Mouse (Mus musculus) intestine, postnatal 0 days (tissue): ENCODE measurements around the gene Upp2. TPM values are rescaled to one million over a fixed set of nuclear protein-coding genes. Genes with fewer than 3 reads are reported as not detected.

Source experiments
- ATAC-seq: fragments of 200-750 bp; cut with Nextera tagmentation; 2 replicates; pipeline ENCODE4 v1.8.0; 2017; ENCODE audit warnings: mild to moderate bottlenecking, moderate TSS enrichment, moderate library complexity
- H3K27ac ChIP-seq: fragments of 300-500 bp; sonication (generic); 2 replicates; pipeline ENCODE4 v1.5.1; 2014; ENCODE audit warnings: mild to moderate bottlenecking, low read depth, low read length, moderate library complexity
- H3K27me3 ChIP-seq: fragments of 300-500 bp; sonication (generic); replicated peaks from 2 replicates; pipeline ENCODE4 v1.6.1; 2014; ENCODE audit warnings: low read length, mixed read lengths; ENCODE audit not compliant: control insufficient read depth, insufficient read depth
- H3K36me3 ChIP-seq: fragments of 300-500 bp; sonication (generic); 2 replicates; pipeline ENCODE4 v1.6.1; 2014; ENCODE audit warnings: mild to moderate bottlenecking, moderate library complexity; ENCODE audit not compliant: control insufficient read depth, insufficient read depth
- H3K4me1 ChIP-seq: fragments of 300-500 bp; sonication (generic); replicated peaks from 2 replicates; pipeline ENCODE4 v1.6.1; 2014; ENCODE audit warnings: antibody characterized with exemption, low read length, mixed read lengths; ENCODE audit not compliant: control insufficient read depth, insufficient read depth
- H3K4me2 ChIP-seq: fragments of 300-500 bp; sonication (generic); replicated peaks from 2 replicates; pipeline ENCODE4 v1.6.1; 2014; ENCODE audit warnings: low read depth, mild to moderate bottlenecking, moderate library complexity
- H3K4me3 ChIP-seq: fragments of 300-500 bp; sonication (generic); 2 replicates; pipeline ENCODE4 v1.5.1; 2014; ENCODE audit warnings: low read depth, low read length
- H3K9ac ChIP-seq: fragments of 300-500 bp; sonication (generic); 2 replicates; pipeline ENCODE4 v1.6.1; 2014; ENCODE audit warnings: mild to moderate bottlenecking, low read depth, low read length
- H3K9me3 ChIP-seq: fragments of 300-500 bp; sonication (generic); 2 replicates; pipeline ENCODE4 v1.6.1; 2016; ENCODE audit warnings: mixed run types; ENCODE audit not compliant: control insufficient read depth
- CTCF ChIP-seq: sonication (generic); IDR thresholded peaks from 2 replicates; pipeline ENCODE4 v1.5.1; 2016; ENCODE audit warnings: low read depth, mild to moderate bottlenecking, control low read depth, antibody characterized with exemption, moderate library complexity
- WGBS: fragments of 180-500 bp; shearing (Covaris S2); extraction: QIAGEN DNeasy Blood & Tissue Kit; methylation state at CpG from one replicate; pipeline ENCODE4 v1.1.7; 2014; 5-methylcytosine and 5-hydroxymethylcytosine counted together
- polyA plus RNA-seq: library from polyadenylated mRNA; unstranded; fragments of >200 nt; fragmentation: Nextera tagmentation; extraction: Ambion mirVana; gene quantifications from 2 replicates; pipeline ENCODE4 v1.2.1, GENCODE M21; 2015

Gene Upp2
- polyA plus RNA-seq, 1 experiment from 2014 or later = 3.8 TPM

DNA sequence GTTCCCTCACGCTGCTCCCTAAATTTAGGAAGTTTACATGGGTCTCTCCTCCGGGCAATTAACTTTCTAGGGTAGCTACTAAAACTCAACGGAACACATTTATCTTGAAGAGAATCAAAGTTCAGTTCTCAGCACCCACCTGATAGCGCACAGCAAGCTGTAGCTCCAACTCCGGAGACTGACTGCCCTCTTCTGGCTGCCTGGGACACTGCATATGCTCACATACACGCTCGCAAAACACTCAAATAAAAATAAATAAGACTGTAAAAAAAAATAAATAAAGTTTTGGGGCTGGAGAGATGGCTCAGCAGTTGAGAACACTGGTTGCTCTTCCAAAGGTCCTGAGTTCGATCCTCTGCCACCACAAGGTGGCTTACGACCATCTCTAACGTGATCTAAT is 90.8 kb downstream of the Upp2 start:
- H3K4me3 ChIP-seq = no peak overlapping the region
- WGBS = 94% methylated on average over 10 of the region's 10 CpGs
- no peaks in the 10 kb centered on the region for H3K9me3 ChIP-seq
- H3K27ac ChIP-seq = no peak overlapping the region
- H3K9ac ChIP-seq = no peak overlapping the region
- H3K27me3 ChIP-seq = no peaks in the 10 kb centered on the region
- ATAC-seq = no peak
- TF ChIP-seq CTCF = peak; percentile 17; the same call in 1 of the 2 replicates
- no peaks in the 10 kb centered on the region for H3K36me3 ChIP-seq
- no peak overlapping the region for H3K4me2 ChIP-seq
- no peaks in the 10 kb centered on the region for H3K4me1 ChIP-seq

DNA sequence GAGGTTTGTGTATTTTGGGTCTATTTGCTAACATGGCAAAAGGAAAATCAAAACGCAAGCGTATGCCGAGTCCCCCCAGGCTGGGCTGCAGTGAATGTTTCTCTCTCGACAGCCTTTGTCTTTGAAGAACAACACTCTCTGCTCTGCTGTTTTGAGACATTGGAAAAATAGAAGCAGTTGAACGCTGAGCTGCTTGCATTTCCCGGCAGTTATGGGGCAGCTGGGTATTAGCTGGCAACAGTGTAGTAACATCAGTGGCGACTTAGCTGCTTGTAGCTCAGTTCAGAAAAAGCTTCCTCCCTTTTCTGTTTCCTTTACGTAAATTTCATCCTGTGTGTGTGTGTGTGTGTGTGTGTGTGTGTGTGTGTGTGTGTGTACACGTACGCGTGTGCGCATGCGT is 93.5 kb downstream of the Upp2 start:
- ATAC-seq = no peak
- no peaks in the 10 kb centered on the region for H3K9me3 ChIP-seq
- H3K4me2 ChIP-seq = no peak overlapping the region
- no peak overlapping the region for H3K27ac ChIP-seq
- H3K4me1 ChIP-seq = no peaks in the 10 kb centered on the region
- no peak overlapping the region for H3K4me3 ChIP-seq
- no peak for TF ChIP-seq CTCF
- no peak overlapping the region for H3K9ac ChIP-seq
- H3K36me3 ChIP-seq = no peaks in the 10 kb centered on the region
- H3K27me3 ChIP-seq = no peaks in the 10 kb centered on the region
- 75% methylated on average over 13 of the region's 13 CpGs for WGBS

DNA sequence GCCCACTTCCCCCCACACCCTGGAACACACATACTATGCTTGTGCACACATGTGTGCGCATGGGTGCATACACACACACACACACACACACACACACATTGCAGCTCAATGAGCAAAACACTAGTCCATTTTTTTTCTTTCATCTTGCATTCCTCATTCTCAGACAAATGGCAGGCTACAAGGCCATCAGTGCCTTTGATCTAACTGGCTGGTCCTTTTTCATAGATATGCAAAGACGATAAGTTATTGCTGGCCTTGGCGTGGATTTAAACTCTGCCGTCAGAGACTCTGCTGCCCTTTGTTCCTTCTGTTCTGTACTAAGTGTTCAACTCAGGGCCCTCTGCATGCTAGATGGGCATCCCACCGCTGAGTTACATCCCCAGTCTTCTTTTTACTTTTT is 94.0 kb downstream of the Upp2 start:
- no peaks in the 10 kb centered on the region for H3K27me3 ChIP-seq
- no peak for TF ChIP-seq CTCF
- H3K9ac ChIP-seq = no peak overlapping the region
- no peak for ATAC-seq
- H3K4me3 ChIP-seq = no peak overlapping the region
- no peak overlapping the region for H3K4me2 ChIP-seq
- WGBS = 79% methylated on average over 5 of the region's 5 CpGs
- H3K36me3 ChIP-seq = no peaks in the 10 kb centered on the region
- no peaks in the 10 kb centered on the region for H3K4me1 ChIP-seq
- no peaks in the 10 kb centered on the region for H3K9me3 ChIP-seq
- no peak overlapping the region for H3K27ac ChIP-seq

DNA sequence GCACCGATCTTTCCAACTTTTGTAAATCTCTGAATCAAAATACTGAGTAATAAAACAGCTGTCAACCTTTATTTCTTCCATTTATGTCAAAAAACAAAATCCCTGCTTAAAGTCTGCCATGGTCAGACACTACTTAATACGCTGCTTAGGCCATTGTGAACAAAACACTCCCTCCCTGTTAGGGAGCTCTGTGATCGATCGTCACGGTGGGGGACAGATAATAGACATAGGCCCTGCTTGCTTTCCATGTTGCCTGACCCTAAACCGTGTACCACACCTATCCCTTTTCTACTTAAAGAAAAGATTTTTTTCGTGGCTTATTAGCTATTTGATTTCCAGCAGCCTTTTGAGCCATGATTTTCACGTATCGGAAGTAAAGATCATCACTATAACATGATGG is 95.6 kb downstream of the Upp2 start:
- WGBS = 87% methylated on average over 9 of the region's 9 CpGs
- H3K4me2 ChIP-seq = no peak overlapping the region
- ATAC-seq = no peak
- TF ChIP-seq CTCF = no peak
- no peaks in the 10 kb centered on the region for H3K9me3 ChIP-seq
- H3K9ac ChIP-seq = no peak overlapping the region
- H3K27ac ChIP-seq = no peak overlapping the region
- H3K4me1 ChIP-seq = no peaks in the 10 kb centered on the region
- H3K4me3 ChIP-seq = no peak overlapping the region
- no peaks in the 10 kb centered on the region for H3K36me3 ChIP-seq
- H3K27me3 ChIP-seq = no peaks in the 10 kb centered on the region

DNA sequence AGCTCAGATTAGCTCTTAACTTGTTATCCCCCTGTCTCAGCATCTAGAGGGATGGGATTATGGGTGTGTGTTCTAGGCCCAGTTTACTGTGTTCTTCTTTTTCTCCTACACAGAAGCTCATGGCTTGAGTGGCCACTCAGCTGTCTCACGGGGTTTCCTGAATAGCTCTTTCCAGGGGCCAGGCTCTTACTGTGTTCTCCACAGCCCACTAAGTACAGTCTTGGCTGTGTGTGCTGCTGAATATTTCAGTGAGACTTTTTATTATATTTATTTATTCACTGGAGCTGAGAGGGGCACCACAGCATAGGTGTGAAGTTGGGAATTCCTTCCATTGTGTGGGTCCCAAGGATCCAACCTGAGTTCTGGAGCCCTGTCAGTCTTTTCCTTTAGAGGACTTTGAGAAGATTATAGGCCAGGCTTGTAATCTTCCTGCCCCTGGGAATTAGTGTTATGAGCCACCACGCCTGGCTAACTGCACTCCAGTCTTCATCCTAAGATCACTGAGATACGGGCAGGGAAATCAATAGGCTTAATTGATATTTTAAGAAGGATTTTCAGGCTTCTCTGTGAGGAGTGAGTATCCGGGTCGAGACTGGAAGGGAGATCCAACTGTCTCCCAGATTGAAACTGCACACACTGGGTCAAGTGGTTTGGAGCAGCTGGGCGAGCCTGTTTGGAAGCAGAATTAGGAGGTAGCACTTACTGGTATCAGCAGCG is 96.5 kb downstream of the Upp2 start:
- WGBS = 80% methylated on average over 7 of the region's 7 CpGs
- Histone ChIP-seq H3K4me2 (no peak overlapping the region), H3K9me3 (no peaks in the 10 kb centered on the region), H3K27ac (no peak overlapping the region), H3K9ac (no peak overlapping the region), H3K4me3 (no peak overlapping the region), H3K4me1 (no peaks in the 10 kb centered on the region), H3K36me3 (no peaks in the 10 kb centered on the region), H3K27me3 (no peaks in the 10 kb centered on the region)
- ATAC-seq = no peak
- TF ChIP-seq CTCF = no peak

DNA sequence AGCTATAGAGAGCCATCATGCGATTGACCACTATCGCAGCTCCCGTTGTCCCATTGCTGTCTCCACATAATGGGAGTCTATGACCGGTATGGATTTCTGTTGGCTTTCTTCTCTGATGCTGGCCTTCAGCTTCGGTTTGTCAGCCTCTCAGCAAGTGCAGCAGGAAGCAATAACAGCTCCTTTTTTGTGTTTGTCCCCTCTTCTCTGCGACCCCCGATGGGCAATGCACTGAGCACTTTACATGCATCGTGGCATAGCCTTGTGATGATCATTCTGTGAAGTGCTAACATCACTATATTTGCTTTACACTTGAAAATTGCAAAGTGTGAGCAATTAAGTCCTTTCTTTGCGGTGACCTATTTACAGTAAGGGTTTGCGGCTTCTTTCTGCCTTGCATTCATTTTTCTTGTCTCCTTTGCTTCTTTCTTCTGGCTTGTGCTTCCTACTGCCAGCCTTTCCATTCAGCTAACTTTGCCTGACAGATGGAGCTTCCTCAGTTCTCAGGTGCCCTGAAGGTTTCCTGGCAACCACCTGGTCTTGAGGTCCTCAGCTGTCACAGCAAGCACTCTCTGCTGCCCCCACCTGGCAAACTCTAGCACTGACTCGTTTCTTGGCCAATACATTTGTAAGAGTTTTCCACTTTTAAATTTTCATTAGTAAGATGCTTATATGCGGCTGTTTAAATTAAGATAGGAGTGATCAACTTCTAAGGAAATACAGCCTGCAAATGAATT is 98.2 kb downstream of the Upp2 start:
- Histone ChIP-seq H3K4me2 (no peak overlapping the region), H3K9me3 (no peaks in the 10 kb centered on the region), H3K27me3 (no peaks in the 10 kb centered on the region), H3K4me1 (no peaks in the 10 kb centered on the region), H3K36me3 (no peaks in the 10 kb centered on the region), H3K4me3 (no peak overlapping the region), H3K9ac (no peak overlapping the region), H3K27ac (no peak overlapping the region)
- TF ChIP-seq CTCF = peak; percentile 94
- 84% methylated on average over 12 of the region's 12 CpGs for WGBS
- no peak for ATAC-seq
